Mouse (Mus musculus) layer of hippocampus, postnatal 14 days (tissue): ENCODE data around the gene Clip2. TPM values are rescaled to one million over a fixed set of nuclear protein-coding genes. Genes with fewer than 3 reads are reported as not detected.
A peak's percentile ranks its signal among the peaks of the same experiment; 100 is the strongest.

ENCODE experiments used
- DNase-seq, 2 experiments: peaks; one replicate each; pipeline ENCODE4 v3.0.0; 2021 to 2022; ENCODE audit warnings: low spot score in 2 of 2, mixed read lengths in 1 of 2
- long read RNA-seq, 2 experiments: library from polyadenylated mRNA; stranded (forward); transcript quantifications; one replicate each; pipeline ENCODE4 v2.0.0; 2021
- total RNA-seq, 2 experiments: library from RNA; stranded (reverse); gene quantifications; 2 replicates each; pipeline ENCODE4 v1.2.3; 2021

Gene Clip2
- total RNA-seq, result 100 to 1,000 TPM; 102 to 103 TPM
- long read RNA-seq, experiment 1, full-length matches to known transcripts, result 9 of 14 reads
- long read RNA-seq, experiment 1, partial matches to known transcripts, result 5 of 14 reads
- long read RNA-seq, experiment 1, other reads (novel, unspliced or antisense), result 0 of 14 reads
- long read RNA-seq, experiment 2, full-length matches to known transcripts, result 15 of 23 reads
- long read RNA-seq, experiment 2, partial matches to known transcripts, result 7 of 23 reads
- long read RNA-seq, experiment 2, other reads (novel, unspliced or antisense), result 1 of 23 reads

DNA sequence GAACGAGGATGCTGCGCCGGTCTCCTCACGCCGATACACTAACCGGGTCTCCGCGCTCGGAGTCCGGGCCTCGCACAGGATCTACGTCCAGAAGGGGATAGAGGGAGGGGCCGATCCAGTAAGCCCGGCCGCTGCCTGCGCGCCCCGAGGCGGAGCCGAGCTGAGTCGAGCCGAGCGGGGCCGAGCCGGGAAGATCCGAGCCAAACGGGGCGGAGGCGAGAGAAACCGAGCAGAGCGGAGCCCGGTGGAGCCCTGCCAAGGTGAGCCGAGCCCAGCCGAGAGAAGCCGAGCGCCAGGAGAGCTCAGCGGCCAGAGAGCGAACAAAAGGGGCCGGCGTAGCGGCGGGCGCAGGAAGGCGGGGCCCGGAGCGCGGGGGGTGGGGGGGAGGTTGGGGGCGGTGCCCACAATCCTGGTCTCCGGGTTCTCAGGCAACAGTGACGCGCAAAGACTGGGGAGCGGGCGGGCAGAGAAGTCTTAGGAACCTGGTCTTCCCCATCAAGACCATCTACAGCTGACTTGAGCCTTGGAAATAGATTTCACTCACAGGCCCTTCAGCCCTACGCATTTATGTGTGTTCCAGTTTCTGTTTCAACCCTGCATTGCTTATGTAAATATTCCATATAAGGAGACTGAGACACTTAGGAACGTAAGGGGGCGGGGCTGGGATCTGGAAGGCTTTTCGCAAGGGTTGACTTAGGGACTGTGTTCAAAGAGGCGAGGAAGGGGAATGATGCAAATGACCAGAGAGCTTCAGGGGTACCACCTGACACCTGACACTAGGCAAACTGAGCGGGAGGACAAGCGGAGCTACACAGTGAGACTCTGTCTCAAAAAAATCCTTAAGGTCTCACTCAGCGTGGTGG, at the start of gene Clip2:
Gene Clip2, minus strand, starts transcription at position 325 of the 863 bp plus-strand sequence.
- peak; percentile 99 to 100 for DNase-seq

DNA sequence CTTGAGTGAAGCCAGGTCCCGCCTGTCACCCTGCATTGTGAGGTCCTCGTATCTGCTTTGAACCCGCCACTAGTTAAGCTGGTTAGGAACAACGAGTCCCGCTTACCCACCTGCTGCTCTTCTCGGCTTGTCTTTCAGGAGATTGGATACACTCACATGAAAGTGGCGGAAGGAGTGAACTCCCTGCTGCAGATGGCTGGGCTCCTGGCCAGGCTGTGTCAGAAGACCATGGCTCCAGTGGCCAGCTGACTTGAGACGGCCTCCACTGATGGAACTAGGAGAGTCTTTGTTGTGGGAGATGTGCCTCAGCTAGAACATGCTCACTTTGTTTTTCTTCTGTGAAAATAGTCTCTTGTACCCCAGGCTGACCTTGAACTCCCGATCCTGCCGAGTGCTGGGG, 45.5 kb upstream of the Clip2 start:
- DNase-seq, result no peak

DNA sequence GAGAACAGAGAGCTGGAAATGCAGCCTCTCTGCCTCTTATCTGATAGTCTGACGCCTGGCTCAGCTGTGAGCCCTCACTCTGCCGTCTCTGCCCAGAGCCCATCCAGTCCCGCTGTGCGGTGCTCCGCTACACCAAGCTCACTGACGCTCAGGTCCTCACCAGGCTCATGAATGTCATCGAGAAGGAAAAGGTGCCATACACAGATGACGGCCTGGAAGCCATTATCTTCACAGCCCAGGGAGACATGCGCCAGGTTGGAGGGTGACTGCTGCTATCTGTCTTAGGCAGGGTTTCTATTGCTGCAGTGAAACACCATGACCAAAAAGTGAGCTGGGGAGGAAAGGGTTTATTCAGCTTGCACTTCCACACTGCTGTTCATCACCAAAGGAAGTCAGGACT, 40.9 kb upstream of the Clip2 start:
- DNase-seq, result no peak

DNA sequence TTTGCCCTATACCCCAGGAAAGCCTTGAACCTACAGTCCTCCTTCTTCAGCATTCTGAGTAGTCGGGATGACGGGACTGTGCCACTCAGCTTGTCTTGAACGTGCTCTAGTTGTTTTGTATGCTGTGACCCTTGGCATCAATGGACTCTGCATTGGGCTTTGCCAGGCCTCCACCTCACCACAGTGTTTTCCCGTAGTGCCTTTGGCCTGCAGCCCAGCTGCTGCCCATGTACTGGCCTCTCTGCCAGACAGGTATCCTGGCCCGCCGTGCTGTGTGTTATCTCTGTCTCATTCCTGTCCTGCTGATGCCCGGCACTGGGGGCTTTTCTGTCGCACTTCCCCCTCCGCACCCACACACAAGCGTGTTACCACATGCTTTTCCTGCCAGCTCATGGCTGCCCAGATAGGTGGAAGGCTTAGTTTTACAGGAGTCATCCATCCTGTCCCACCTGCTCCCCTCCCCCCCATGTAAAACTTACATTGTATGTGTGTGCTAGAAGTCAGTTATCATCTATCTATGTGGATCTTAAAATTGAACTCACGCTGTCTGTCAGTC, 39.9 kb upstream of the Clip2 start:
- no peak for DNase-seq

GRCm38 (mm10) chr5:134589900-134590299, 37.7 kb upstream of the Clip2 start:
- DNase-seq, result no peak

GRCm38 (mm10) chr5:134584798-134585197, 32.6 kb upstream of the Clip2 start:
- no peak for DNase-seq

DNA sequence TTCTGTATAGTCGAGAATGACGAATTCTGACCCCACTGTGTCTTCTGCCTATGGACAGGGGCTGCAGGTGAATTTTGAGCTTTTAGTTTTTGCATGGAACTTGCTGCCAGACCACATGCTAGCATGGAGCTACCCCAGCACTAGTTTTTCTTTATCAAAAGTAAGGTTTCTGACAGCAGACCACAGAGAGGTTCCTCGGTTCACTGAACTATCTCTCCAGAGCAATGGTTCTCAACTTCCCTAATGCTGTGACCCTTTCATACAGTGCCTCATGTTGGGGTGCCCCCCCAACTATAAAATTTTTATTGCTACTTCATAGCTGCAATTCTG, 31.6 kb upstream of the Clip2 start:
- DNase-seq, result no peak

GRCm38 (mm10) chr5:134583006-134583883, 31.0 kb upstream of the Clip2 start:
- DNase-seq, result no peak

DNA sequence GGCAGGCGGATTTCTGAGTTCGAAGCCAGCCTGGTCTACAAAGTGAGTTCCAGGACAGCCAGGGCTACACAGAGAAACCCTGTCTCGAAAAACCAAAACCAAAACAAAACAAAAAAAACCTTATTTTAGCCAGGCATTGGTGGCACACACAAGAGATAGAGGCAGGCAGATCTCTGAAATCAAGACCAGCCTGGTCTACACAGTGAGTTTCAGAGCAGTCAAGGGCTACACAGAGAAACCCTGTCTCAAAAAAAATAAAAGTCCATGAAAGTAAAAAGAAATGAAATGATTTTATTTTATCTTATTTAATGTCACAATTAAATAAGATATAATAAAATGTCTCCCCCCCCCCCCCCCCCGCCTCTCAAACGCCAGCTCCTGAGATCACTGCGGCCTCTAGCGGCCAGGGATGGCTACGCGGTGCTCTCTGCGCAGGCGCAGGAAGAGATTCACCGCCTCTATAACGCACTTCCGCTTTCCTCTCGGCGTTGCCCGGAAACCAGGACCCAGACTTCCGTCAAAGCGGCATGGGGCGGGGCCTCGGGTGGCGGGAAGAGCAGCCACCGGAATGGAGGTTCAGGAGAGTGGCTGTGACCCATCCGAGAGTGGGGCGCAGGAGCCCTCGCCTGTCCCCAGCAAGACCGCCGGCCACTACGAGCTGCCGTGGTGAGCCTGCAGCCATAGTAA, 30.1 kb upstream of the Clip2 start:
- DNase-seq, result peak; percentile 96 to 98

DNA sequence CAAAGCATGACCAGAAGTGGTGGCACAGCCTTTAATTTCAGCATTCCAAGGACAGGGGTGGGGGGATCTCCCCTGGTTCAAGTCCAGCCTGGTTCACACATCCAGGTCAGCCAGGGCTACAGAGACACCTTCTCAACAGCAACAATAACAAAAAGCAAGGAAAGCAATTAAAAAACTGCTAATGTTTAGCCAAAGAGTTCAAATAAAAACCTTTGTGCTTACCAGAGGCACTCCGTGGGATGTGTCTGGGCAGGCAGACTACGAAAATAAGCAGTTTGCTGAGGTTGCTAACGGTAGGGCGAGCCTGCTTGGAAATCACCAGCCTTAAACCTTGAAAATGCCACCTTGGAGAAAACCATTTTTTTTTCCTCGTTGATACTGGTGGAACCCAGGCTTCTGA, 28.9 kb upstream of the Clip2 start, which contains the start of gene Rfc2:
Gene Rfc2, plus strand, starts transcription at position 221 of the 400 bp plus-strand sequence.
- no peak for DNase-seq

DNA sequence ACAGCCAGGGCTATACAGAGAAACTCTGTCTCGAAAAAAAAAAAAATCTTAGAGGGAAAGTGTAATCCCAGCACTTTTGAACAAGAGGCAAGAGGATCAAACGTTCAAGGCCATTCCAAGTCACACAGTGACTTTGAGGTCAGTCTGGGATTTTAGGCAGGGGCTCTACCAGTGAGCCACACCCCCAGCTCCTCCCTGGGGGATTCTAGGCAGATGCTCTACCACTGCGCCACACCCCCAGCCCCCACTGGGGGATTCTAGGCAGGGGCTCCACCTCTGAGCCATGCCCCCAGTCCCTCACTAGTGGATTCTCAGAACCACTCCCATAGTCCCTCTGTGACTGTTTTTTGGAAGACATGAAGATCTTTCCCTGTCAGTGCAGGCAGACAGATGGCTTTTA, 26.9 kb upstream of the Clip2 start:
- no peak for DNase-seq

GRCm38 (mm10) chr5:134577534-134577933, 25.3 kb upstream of the Clip2 start:
- no peak for DNase-seq

GRCm38 (mm10) chr5:134576517-134577220, 24.4 kb upstream of the Clip2 start:
- DNase-seq, result no peak

DNA sequence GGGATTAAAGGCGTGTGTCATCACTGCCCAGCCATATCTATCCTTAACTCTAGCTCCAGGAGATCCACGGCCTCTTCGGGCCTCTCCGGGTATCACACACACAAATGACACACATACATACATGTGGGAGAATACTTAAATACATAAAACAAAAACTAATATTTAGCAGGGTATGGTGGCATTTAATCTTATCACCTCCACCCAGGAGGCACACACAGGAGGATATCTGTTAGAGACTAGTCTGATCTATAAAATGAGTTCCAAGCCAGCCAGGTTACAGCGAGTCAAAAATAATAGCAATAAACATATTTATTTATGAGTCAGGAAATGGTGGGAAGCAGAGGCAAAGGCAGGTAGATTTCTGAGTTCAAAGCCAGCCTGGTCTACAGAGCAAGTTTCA, 23.6 kb upstream of the Clip2 start:
- DNase-seq, result no peak

GRCm38 (mm10) chr5:134572508-134573214, 20.4 kb upstream of the Clip2 start:
- DNase-seq, result no peak

- DNase-seq, result no peak
These were observed 19.7 kb upstream of the Clip2 start for GRCm38 (mm10) chr5:134571730-134572507.

DNA sequence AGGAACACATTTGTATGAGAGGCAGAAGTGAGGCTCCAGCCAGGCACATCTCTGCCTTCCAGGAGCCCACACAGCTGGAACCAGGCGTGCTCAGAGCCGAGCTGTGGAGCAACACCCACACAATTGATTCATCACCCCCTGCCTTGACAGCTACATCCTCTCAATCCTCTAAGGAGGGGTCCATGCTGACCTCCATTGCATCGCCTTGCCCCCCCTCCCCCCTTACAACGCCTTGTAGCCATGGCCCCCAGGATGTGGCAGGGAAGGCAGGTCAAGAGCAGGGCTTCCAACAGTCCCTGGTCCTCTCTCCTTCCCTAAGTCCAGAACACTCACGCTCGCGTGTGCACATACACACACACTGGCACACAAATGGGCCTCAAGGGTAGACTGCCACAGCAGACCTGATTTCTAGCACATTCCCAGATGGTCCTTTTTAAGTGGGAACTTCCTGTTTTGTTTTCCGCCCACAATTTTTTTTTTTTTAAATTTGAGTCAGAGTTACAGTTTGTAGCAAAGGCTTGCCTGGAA, 16.8 kb upstream of the Clip2 start:
- no peak for DNase-seq

- no peak for DNase-seq
These were observed 15.8 kb upstream of the Clip2 start for GRCm38 (mm10) chr5:134568030-134568429.
